Mouse (Mus musculus) Muller cell, postnatal 12 days (primary cell): ENCODE data around the gene Gm29866.
"Not testable (repeated sequence)": the region's sequence is repeated elsewhere in the genome, so short reads cannot be mapped to it uniquely, and the experiment has no call there.

Source experiments
- DNase-seq: peaks from one replicate; pipeline ENCODE4 v3.0.0-alpha.2; 2015; ENCODE audit errors: inconsistent ontology term

The Gm29866 gene

DNA sequence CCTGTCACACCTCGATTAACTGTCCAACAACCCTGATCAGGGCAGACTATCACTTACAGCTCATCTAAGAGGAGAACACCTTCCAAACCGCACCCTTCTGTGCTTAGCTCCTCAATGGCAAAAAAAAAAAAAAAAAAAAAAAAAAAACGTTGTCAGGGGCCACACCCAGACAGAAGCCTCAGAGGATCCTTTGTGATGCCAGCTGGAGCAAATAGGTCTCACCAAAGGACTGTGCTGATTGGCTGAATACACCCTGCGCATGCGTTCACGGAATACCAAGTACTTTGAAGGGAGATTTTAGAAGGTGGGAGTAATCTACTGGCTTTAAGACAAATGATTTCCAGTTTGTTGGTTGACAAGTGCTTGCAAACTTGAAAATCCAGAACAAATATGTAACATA, at the start of gene Gm29866:
TSS of gene Gm29866 (minus strand) at position 101 of the 400 bp plus-strand sequence.
- DNase-seq: not testable (repeated sequence)
